Mouse (Mus musculus): Measurements from ENCODE around the gene Zfp518b.

Zfp518b gene

GRCm38 (mm10) chr5:38632463-38633449 is 51.9 kb downstream of the Zfp518b start:
- peak; percentile 39 for DNase-seq (ENCODE audit: low read depth, low spot score)

- no peak for DNase-seq (ENCODE audit: low read depth, low spot score)
These were observed 56.6 kb downstream of the Zfp518b start for GRCm38 (mm10) chr5:38628023-38628422.

- DNase-seq (ENCODE audit: low read depth, low spot score), result no peak
These were observed 57.7 kb downstream of the Zfp518b start for GRCm38 (mm10) chr5:38626883-38627282.

DNA sequence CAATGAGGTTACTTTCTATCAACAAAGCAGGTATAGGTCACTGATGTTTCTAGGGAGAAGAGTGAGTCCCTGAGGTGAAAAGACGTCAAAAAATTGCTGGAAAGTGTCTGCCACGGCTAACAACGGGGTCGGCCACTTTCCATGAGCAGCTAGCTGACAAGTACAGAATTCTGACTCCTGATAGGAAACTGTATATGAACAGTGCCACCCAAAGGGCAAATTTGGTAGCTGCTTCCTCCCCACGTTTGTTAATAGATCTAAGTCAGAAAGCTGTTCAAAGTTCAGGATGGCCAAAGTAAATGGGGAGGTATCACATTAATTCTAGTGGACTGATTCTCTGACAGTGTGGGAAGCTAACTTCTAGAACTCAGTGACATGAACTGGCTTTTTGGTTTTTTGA is 63.8 kb downstream of the Zfp518b start:
- no peak for DNase-seq (ENCODE audit: low read depth, low spot score)

DNA sequence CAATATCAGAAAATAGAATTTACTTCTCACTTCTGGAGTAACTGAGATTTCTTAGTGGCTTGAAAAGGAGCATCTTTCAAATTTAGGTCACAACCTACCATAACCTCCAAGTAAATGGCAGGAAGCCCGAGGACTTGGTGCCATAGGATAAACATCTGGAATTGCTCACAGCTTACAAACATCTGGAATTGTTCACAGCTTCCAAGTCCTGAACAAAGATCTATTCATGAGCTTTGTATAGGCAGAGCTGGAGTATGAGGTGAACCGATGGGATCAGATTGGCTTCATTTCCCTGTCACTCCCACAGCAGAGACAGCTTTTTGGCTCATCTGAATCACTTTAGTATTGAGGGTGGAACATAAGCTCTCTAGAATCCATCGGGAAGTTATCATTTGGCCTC is 65.7 kb downstream of the Zfp518b start:
- DNase-seq (ENCODE audit: low read depth, low spot score), result no peak

Measured in brain, embryonic 18.5 days (tissue).